Mouse (Mus musculus): ENCODE results near the gene Bcap29. TPM values are rescaled to one million over a fixed set of nuclear protein-coding genes. Genes with fewer than 3 reads are reported as not detected.
"Not testable (repeated sequence)": the region's sequence is repeated elsewhere in the genome, so short reads cannot be mapped to it uniquely, and the experiment has no call there.

Gene Bcap29
- polyA plus RNA-seq (2017; shearing (Covaris generic)), result 10 to 100 TPM; 85.3 to 95.2 TPM

- ATAC-seq, result peak; percentile 85
Observed at GRCm38 (mm10) chr12:31634343-31635239, at the start of gene Bcap29. TSS of gene Bcap29 (minus strand) at chr12:31634658.

DNA sequence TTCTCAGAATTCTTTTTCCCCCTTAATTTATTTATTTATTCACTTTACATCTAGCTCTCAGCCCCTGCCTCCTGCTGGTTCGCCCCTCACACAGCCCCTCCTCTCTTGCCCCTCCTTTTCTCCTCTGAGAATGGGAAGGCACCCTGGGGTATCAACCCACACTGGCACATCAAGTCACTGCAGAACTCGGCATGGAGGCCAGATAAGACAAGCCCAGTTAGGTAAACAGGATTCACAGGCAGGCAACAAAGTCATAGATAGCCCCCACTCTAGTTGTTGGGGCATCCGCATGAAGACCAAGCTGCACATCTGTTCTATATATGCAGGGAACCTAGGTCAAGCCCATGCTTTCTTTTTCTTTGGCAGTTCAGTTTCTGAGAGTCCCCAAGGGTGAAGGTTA lies 32.7 kb upstream of the Bcap29 start:
- no peak for ATAC-seq

GRCm38 (mm10) chr12:31665999-31666398 lies 31.5 kb upstream of the Bcap29 start:
- ATAC-seq, result no peak

DNA sequence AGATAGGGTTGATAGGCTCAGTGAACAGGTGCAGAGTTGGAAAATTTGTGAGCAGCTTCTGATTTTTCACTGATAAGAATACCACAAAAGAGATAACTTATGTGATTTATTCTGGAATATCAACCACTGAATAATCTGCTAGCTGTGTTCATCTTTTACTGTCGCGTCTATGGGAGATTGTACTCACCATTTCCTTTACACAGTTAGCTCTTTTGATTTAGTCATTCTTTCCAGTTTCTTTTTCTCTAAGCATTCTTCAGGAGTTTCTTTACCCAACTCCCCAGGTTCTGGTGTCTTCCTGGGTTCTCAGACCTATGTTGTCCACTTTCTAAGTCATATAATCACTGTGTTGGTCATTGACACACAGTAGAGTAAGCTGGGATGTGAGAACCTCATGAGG lies 22.4 kb upstream of the Bcap29 start:
- no peak for ATAC-seq

GRCm38 (mm10) chr12:31654965-31655477 lies 20.6 kb upstream of the Bcap29 start:
- peak; percentile 24 for ATAC-seq

- ATAC-seq, result peak; percentile 88
Observed at GRCm38 (mm10) chr12:31654197-31654964, 19.9 kb upstream of the Bcap29 start, which contains the start of the genes Dus4l and Cog5. TSS of gene Dus4l (minus strand) at chr12:31654826. TSS of gene Cog5 (plus strand) at chr12:31654869.

DNA sequence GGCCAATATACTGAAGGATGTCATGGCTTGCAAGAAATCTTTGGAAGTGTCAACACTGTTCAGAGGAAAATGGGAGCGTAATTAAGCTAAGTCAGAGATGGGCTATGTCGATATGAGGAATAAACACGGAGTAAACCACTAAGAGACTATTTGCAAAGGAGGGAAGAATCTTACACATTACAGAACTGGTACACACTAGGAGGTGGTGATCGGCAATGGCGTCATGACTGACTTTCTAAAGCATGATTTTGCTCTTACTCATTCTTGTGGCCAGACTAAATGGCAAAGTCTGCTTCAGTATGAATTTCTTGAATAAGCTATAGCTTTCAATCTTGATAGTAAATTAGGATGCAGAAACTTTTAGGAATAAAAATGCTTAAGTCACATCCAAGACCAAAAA lies 19.2 kb upstream of the Bcap29 start:
- ATAC-seq, result no peak

GRCm38 (mm10) chr12:31635240-31635607 lies 766 bp upstream of the Bcap29 start:
- ATAC-seq, result no peak

- peak; percentile 37 for ATAC-seq
Observed at GRCm38 (mm10) chr12:31633970-31634342, 502 bp downstream of the Bcap29 start.

DNA sequence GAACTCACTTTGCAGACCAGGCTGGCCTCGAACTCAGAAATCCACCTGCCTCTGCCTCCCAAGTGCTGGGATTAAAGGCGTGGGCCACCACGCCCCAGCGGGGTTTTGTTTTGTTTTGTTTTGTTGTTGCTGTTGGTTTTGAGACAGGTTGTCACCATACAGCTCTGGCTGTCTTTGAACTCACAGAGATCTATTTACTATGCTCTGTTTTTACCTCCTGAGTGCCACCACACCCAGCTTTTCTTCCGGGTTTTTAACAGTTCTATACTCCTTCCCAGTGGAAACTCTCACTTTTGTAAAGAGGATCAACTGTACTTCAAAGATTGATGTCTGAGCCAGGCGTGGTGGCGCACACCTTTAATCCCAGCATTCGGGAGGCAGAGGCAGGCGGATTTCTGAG lies 6.1 kb downstream of the Bcap29 start:
- not testable (repeated sequence) for ATAC-seq

DNA sequence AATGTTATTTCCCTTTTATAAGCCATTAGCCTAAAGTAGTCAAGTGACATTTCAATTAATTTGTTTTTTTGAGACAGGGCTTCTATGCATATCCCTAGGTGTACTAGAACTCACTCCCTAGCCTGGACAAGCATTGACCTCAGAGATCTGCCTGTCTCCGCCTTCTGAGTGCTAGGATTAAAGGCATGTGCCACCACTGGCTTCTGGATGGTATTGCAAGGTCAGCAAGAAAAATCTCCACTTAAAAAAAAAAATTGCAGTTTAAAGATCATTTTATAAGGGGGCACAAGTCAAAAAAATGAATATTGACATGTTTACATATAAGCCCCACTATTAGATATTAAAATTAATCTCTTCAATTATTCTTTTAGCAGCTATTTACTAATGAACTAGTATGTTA lies 9.4 kb downstream of the Bcap29 start:
- no peak for ATAC-seq

- no peak for ATAC-seq
Observed at GRCm38 (mm10) chr12:31620106-31620505, 14.4 kb downstream of the Bcap29 start.

GRCm38 (mm10) chr12:31613353-31613752 lies 21.1 kb downstream of the Bcap29 start:
- no peak for ATAC-seq

- ATAC-seq, result no peak
Observed at GRCm38 (mm10) chr12:31608138-31608537, 26.3 kb downstream of the Bcap29 start.

GRCm38 (mm10) chr12:31604894-31605293 lies 29.6 kb downstream of the Bcap29 start:
- no peak for ATAC-seq

DNA sequence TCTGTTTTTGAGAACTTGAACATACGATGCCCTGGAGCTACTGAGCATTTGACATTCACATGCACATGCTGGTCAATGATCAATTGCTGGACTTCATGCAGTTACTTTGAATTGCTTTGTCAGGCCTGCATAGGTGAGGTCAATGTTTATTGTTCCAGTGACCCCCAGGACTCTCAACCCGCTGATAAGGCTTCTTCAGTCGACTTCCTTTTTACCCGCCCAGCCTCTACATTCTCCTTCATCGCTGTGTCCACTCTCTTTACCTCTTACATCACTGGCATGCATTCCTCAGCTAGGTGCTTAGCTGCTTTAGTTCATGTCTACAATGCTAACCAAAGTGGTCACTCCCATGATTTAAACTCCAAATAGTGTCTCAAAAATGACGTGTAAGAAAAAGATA lies 30.9 kb downstream of the Bcap29 start:
- no peak for ATAC-seq

- no peak for ATAC-seq
Observed at GRCm38 (mm10) chr12:31594296-31594695, 40.2 kb downstream of the Bcap29 start.

- no peak for ATAC-seq
Observed at GRCm38 (mm10) chr12:31592011-31592410, 42.4 kb downstream of the Bcap29 start.

DNA sequence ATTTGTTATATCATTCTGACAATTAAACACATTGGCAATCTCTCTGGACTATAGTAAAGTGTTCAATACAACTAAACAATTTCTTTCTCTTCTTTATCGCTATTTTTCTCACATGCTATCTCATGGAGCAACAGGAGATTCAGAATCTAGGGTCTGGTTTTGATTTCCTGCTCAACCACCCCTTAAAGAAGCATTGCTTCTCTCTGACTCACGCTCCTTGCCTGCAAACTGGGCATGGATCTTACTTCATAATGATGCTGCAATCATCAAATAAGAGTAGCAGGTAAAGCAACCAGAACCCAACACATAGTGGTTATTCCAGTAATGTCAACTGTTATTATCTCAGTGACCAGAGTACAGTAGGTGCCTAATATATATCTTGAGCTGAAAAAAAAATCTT lies 50.7 kb downstream of the Bcap29 start:
- ATAC-seq, result no peak

DNA sequence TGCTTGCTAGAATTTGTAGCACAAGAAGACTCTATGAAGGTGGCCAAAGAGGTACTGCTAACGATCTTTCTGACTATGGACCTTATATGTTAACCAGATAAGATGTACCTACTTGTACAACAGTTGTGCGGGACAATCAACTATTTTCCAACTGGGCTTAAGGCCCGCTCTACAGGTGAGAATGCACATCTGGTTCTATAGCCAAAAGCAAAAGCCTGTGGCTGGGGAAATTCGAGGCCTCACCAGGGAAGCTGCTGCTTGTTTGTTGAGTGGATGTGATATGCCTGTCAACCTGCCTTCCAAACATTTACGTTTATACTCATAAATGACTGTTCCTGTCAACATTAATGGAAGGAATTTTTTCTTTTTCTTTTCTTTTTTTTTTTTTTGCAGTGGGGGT lies 52.4 kb downstream of the Bcap29 start:
- ATAC-seq, result no peak

DNA sequence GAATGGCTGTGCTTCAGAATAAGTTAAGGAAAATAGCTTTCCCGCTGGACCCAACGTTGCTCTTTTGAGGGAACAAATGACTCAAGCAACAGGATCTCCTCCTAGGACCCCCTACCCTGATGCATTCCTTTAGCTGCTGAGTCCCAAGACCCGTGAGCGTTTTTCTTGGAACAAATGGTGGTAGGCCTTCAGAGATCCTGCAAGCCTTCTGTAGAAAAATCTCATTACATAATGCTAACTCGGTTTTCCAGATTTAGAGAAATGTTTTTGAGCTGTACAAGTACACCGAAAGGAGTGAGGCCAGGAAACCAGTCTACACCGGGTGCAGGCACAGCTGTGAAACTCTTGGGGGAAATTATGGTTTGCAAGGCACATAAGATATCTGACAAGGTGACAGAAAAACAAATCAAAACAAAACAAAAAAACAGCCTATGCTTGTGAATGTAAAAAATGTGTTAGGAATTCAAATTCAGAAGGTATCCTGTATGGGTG lies 53.1 kb downstream of the Bcap29 start:
- no peak for ATAC-seq

DNA sequence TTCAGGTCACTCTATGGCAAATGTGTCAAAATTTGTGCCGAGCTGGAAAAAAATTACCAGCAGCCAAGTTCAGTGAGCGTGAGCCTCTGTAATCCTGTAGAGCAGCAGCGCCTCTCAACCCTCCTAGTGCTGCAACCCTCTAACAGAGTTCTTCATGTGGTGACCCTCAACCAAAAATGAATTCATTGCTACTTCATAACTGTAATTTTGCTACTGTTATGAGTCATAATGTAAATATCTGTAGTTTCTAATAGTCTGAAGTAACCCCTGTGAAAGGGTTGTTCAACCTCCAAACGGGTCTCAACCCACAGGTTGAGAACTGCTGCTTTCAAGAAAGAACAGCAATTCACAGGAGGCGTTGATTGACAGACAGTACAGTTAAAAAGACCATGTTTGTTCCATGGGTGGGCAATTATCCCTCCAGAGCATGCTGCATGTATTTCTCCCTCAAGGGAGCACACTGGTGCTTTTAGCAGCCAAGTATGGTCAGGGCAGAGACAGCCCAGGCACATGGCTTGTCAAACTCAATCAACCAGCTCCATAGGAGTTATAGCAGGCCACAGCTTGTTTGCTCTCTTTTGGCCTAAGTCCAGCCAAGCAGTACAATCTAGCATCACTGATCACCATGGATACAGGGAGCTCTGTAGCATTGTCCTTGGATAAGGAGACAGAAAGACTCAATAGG lies 53.7 kb downstream of the Bcap29 start:
- no peak for ATAC-seq
